Mouse (Mus musculus) hindbrain, embryonic 16.5 days (tissue): ENCODE measurements around the gene Serinc2. TPM values are rescaled to one million over a fixed set of nuclear protein-coding genes. Genes with fewer than 3 reads are reported as not detected.

Experiments
- ATAC-seq: fragments of 200-750 bp; cut with Nextera tagmentation; 2 replicates; pipeline ENCODE4 v1.8.0; 2017; ENCODE audit warnings: moderate TSS enrichment, moderate library complexity
- H3K27ac ChIP-seq: fragments of 300-500 bp; sonication (generic); 2 replicates; pipeline ENCODE4 v1.5.1; 2014; ENCODE audit warnings: low read depth, mild to moderate bottlenecking, control low read depth, low read length, moderate library complexity
- H3K27me3 ChIP-seq: fragments of 300-500 bp; sonication (generic); replicated peaks from 2 replicates; pipeline ENCODE4 v1.6.1; 2014; ENCODE audit warnings: low read length; ENCODE audit not compliant: control insufficient read depth, insufficient read depth
- H3K36me3 ChIP-seq: fragments of 300-500 bp; sonication (generic); 2 replicates; pipeline ENCODE4 v1.6.1; 2014; ENCODE audit warnings: mild to moderate bottlenecking, low read length, moderate library complexity, mixed read lengths; ENCODE audit not compliant: control insufficient read depth, insufficient read depth
- H3K4me1 ChIP-seq: fragments of 300-500 bp; sonication (generic); 2 replicates; pipeline ENCODE4 v1.6.1; 2014; ENCODE audit warnings: low read depth, low read length; ENCODE audit not compliant: control insufficient read depth, insufficient read depth
- H3K4me2 ChIP-seq: fragments of 300-500 bp; sonication (generic); 2 replicates; pipeline ENCODE4 v1.6.1; 2014; ENCODE audit warnings: mild to moderate bottlenecking, low read length, control low read depth, moderate library complexity
- H3K4me3 ChIP-seq: fragments of 300-500 bp; sonication (generic); 2 replicates; pipeline ENCODE4 v1.5.1; 2014; ENCODE audit warnings: mild to moderate bottlenecking, low read length, control low read depth, moderate library complexity
- H3K9ac ChIP-seq: fragments of 300-500 bp; sonication (generic); 2 replicates; pipeline ENCODE4 v1.6.1; 2014; ENCODE audit warnings: low read depth, mild to moderate bottlenecking, control low read depth, low read length, moderate library complexity
- H3K9me3 ChIP-seq: fragments of 300-500 bp; sonication (generic); 2 replicates; pipeline ENCODE4 v1.6.1; 2014; ENCODE audit warnings: mild to moderate bottlenecking, low read length, moderate library complexity; ENCODE audit not compliant: control insufficient read depth
- WGBS: fragments of 180-500 bp; shearing (Covaris S2); extraction: QIAGEN DNeasy Blood & Tissue Kit; methylation state at CpG from one replicate; pipeline ENCODE4 v1.1.7; 2014; 5-methylcytosine and 5-hydroxymethylcytosine counted together
- polyA plus RNA-seq: library from polyadenylated mRNA; unstranded; fragments of >200 nt; fragmentation: Nextera tagmentation; extraction: Ambion mirVana; gene quantifications from 2 replicates; pipeline ENCODE4 v1.2.1, GENCODE M21; 2015

Gene Serinc2
- polyA plus RNA-seq, result 31.9 and 38.7 TPM in 2 replicates

GRCm38 (mm10) chr4:130279105-130279504 is at the start of gene Serinc2:
Gene Serinc2 (minus strand): TSS chr4:130279205.
- ATAC-seq, result no peak
- 72% methylated on average over 2 of the region's 2 CpGs for WGBS

DNA sequence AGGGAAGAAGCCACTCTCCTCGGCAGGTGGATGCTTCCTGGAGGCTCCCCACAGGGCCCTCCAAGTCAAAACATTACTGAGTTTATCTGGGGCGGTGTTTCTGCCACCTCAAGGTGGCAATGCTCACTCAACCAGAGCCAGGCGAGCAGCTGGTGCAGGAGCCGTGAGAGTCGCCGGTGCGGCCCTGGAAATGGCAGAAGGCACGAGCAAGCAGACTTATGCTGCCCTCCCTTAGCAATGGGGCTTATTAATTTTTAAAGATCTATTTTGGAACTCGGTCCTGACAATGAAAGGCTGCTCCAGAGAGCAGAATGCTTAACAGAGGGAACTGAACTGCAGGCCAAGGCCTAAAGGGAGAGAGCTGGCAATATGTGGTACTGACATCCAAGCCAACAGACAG is 48.4 kb upstream of the Serinc2 start:
- no peaks in the 10 kb centered on the region for H3K9me3 ChIP-seq
- ATAC-seq, result no peak
- no peaks in the 10 kb centered on the region for H3K4me1 ChIP-seq
- peaks cover 27% of the 10 kb centered on the region for H3K36me3 ChIP-seq
- no peak overlapping the region for H3K4me3 ChIP-seq
- H3K27me3 ChIP-seq, result no peaks in the 10 kb centered on the region
- no peak overlapping the region for H3K27ac ChIP-seq
- 81% methylated on average over 9 of the region's 9 CpGs for WGBS
- H3K9ac ChIP-seq, result no peak overlapping the region
- no peak overlapping the region for H3K4me2 ChIP-seq

More at GRCm38 (mm10) chr4:130279105-130279504, at the start of gene Serinc2:
- no peaks in the 10 kb centered on the region for H3K9me3 ChIP-seq
- no peaks in the 10 kb centered on the region for H3K27me3 ChIP-seq
- 0 out of 2 replicates have a peak, but pooled peaks cover 3% of the 10 kb centered on the region for H3K4me1 ChIP-seq
- H3K36me3 ChIP-seq, result no peaks in the 10 kb centered on the region
- H3K9ac ChIP-seq, result no peak within 1 kb of the TSS
- H3K4me3 ChIP-seq, result no peak within 1 kb of the TSS
- no peak within 1 kb of the TSS for H3K27ac ChIP-seq
- H3K4me2 ChIP-seq, result no peak within 1 kb of the TSS

DNA sequence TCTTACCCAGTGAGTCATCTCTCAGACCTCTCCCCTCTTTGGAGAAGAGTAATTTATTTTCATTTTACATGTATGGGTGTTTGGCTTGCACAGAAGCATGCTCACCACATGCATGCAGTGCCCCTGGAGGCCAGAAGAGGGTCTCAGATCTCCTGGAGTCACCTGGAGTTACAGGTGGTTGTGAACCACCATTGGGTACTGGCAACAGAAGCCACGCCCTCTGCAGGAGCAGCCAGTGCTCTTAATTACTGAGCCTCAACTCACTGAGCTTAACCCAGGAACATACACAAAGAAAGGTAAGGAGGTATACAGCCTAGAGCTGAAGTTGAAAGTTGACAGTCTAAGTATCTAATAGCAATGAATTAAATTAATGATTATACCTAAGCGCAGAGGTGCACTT is 46.4 kb upstream of the Serinc2 start:
- Histone ChIP-seq H3K4me2 (no peak overlapping the region), H3K9me3 (no peaks in the 10 kb centered on the region), H3K4me1 (no peaks in the 10 kb centered on the region), H3K4me3 (no peak overlapping the region), H3K9ac (no peak overlapping the region), H3K27ac (no peak overlapping the region), H3K36me3 (peaks cover 30% of the 10 kb centered on the region), H3K27me3 (no peaks in the 10 kb centered on the region)
- WGBS, result 92% methylated on average over 2 of the region's 2 CpGs
- no peak for ATAC-seq

GRCm38 (mm10) chr4:130323607-130324006 is 44.6 kb upstream of the Serinc2 start:
- H3K4me2 ChIP-seq, result no peak overlapping the region
- H3K9ac ChIP-seq, result no peak overlapping the region
- WGBS, result 65% methylated on average over 5 of the region's 5 CpGs
- no peak for ATAC-seq
- no peak overlapping the region for H3K4me3 ChIP-seq
- no peaks in the 10 kb centered on the region for H3K27me3 ChIP-seq
- H3K27ac ChIP-seq, result no peak overlapping the region
- H3K36me3 ChIP-seq, result peaks cover 30% of the 10 kb centered on the region
- H3K4me1 ChIP-seq, result no peaks in the 10 kb centered on the region
- H3K9me3 ChIP-seq, result no peaks in the 10 kb centered on the region

DNA sequence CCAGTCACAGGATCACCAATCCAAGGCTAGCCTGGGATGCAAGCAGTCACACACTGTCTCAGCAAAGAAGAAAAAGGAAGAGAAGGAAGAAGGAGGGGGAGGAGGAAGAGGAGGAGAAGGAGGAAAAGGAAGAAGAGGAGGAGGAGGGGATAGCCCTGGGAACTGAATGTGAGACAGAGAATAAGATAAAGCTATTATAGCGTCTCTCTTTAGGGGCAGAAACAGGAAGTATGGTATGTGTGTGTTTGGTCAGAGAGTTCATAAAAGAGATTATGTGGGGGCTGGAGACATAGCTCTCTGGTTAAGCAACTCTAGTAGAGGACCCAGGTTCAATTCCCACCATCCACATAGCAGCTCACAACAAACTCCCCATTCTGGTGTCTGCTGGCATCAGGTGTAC is 44.2 kb upstream of the Serinc2 start:
- Histone ChIP-seq H3K9me3 (no peaks in the 10 kb centered on the region), H3K36me3 (peaks cover 28% of the 10 kb centered on the region), H3K27ac (no peak overlapping the region), H3K27me3 (no peaks in the 10 kb centered on the region), H3K4me3 (no peak overlapping the region), H3K4me2 (no peak overlapping the region), H3K9ac (no peak overlapping the region), H3K4me1 (no peaks in the 10 kb centered on the region)
- no peak for ATAC-seq
- 96% methylated on average over 1 of the region's 1 CpGs for WGBS

DNA sequence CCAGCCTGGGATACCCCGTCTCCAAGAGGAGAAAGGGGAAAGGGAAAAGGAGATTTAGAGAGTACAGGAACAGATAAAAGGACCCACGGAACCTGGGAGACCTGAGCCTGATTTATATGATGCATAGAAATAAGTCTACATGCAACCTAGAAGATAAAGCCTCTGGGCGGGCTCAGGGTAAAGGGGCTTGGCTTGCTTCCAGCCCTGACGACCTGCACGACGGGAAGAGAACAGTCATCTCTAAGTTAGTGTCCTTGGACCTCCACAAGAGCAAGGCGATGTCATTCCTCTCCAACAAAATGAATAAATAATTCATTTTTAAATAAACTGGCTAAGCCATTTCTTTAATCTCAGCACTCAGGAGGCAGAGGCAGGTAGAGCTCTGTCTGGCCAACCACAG is 43.6 kb upstream of the Serinc2 start:
- Histone ChIP-seq H3K9ac (no peak overlapping the region), H3K4me1 (no peaks in the 10 kb centered on the region), H3K27me3 (no peaks in the 10 kb centered on the region), H3K4me2 (no peak overlapping the region), H3K9me3 (no peaks in the 10 kb centered on the region), H3K27ac (no peak overlapping the region), H3K4me3 (no peak overlapping the region), H3K36me3 (peaks cover 24% of the 10 kb centered on the region)
- no peak for ATAC-seq
- 79% methylated on average over 7 of the region's 7 CpGs for WGBS

DNA sequence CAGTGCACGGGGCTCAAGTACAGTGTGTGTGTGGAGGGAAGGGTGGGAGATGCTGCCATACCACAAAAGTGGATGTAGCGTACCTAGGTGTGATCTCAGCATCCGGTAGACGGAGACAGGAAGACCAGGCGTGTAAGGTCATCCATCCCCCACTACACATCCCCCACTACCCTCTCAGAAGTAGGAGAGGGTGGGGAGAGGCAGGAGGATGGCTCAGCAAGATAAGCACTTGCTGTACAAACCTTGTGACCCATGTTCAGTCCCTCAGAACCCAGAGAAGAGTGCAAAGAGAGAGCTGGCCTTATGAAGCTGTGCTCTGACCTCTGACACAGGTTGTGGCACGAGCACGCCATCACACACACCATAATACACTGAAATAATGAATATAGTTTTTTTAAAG is 42.6 kb upstream of the Serinc2 start:
- no peaks in the 10 kb centered on the region for H3K4me1 ChIP-seq
- no peak for ATAC-seq
- no peak overlapping the region for H3K4me2 ChIP-seq
- no peak overlapping the region for H3K27ac ChIP-seq
- peaks cover 20% of the 10 kb centered on the region for H3K36me3 ChIP-seq
- WGBS, result 89% methylated on average over 7 of the region's 7 CpGs
- H3K4me3 ChIP-seq, result no peak overlapping the region
- H3K9me3 ChIP-seq, result no peaks in the 10 kb centered on the region
- H3K27me3 ChIP-seq, result no peaks in the 10 kb centered on the region
- H3K9ac ChIP-seq, result no peak overlapping the region

DNA sequence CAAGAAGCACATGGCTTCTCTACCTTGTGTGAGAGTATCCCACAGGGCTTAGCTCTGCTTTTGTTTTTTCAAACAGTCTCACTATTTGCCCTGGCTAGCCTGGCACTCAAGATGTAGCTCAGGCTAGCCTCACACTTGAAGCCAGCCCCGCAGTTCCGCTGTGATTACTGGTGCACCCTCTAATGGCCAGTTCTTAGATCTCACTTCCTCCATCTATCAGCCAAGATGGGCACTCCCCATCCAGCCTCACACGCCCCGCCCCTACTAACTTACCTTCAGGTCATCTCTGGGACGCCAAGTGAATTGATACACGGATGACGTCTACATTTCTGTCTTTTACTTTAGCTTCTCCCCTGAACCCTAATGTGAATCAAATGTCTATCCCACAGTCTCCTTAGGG is 40.6 kb upstream of the Serinc2 start:
- no peak overlapping the region for H3K4me3 ChIP-seq
- WGBS, result 89% methylated on average over 7 of the region's 7 CpGs
- no peaks in the 10 kb centered on the region for H3K9me3 ChIP-seq
- H3K27me3 ChIP-seq, result no peaks in the 10 kb centered on the region
- H3K4me1 ChIP-seq, result no peaks in the 10 kb centered on the region
- H3K36me3 ChIP-seq, result peaks cover 17% of the 10 kb centered on the region
- no peak overlapping the region for H3K9ac ChIP-seq
- no peak overlapping the region for H3K27ac ChIP-seq
- H3K4me2 ChIP-seq, result no peak overlapping the region
- ATAC-seq, result no peak

DNA sequence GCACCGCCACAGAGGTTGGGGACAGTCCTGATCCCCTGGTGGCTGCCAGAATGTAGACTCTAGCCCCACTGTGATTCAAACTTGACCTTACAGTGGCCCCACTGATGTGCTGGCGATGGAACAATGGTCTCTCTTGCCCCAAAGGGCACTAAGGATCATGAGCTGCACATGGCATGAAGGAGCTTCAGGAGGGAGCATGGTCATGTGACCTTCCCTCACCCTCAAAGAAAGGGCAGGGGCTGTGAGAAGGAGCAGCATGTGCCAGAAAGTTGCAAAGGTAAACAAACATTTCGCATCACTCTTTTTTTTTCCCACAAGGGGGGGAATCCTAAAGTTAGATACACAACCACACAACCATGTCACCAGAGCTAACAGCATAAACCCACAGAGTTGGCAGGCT is 39.1 kb upstream of the Serinc2 start:
- Histone ChIP-seq H3K27me3 (no peaks in the 10 kb centered on the region), H3K36me3 (peaks cover 25% of the 10 kb centered on the region), H3K9ac (no peak overlapping the region), H3K9me3 (no peaks in the 10 kb centered on the region), H3K27ac (no peak overlapping the region), H3K4me2 (no peak overlapping the region), H3K4me3 (no peak overlapping the region), H3K4me1 (no peaks in the 10 kb centered on the region)
- no peak for ATAC-seq
- 56% methylated on average over 3 of the region's 3 CpGs for WGBS

GRCm38 (mm10) chr4:130316691-130317090 is 37.7 kb upstream of the Serinc2 start:
- Histone ChIP-seq H3K27ac (no peak overlapping the region), H3K9ac (no peak overlapping the region), H3K36me3 (peaks cover 27% of the 10 kb centered on the region), H3K4me3 (no peak overlapping the region), H3K9me3 (no peaks in the 10 kb centered on the region), H3K4me1 (no peaks in the 10 kb centered on the region), H3K27me3 (no peaks in the 10 kb centered on the region), H3K4me2 (no peak overlapping the region)
- WGBS, result 80% methylated on average over 10 of the region's 10 CpGs
- ATAC-seq, result no peak
